Mouse (Mus musculus) E14TG2a.4 (cell line): ENCODE results near the gene Lef1.
A peak's percentile ranks its signal among the peaks of the same experiment; 100 is the strongest.

Experiments
- H3K27me3 ChIP-seq: 2 replicates; pipeline ENCODE4 v1.6.1; 2014; ENCODE audit warnings: low read length, control low read depth; ENCODE audit not compliant: insufficient read depth
- H3K36me3 ChIP-seq: 2 replicates; pipeline ENCODE4 v1.6.1; 2014; ENCODE audit warnings: low read length, control low read depth; ENCODE audit not compliant: insufficient read depth
- H3K4me1 ChIP-seq: replicated peaks from 2 replicates; pipeline ENCODE4 v1.6.1; 2014; ENCODE audit warnings: low read depth, low read length, control low read depth
- H3K4me3 ChIP-seq: replicated peaks from 2 replicates; pipeline ENCODE4 v1.5.1; 2014; ENCODE audit warnings: mild to moderate bottlenecking, low read length
- H3K9me3 ChIP-seq: 2 replicates; pipeline ENCODE4 v1.6.1; 2014; ENCODE audit warnings: low read length, control low read depth
- CTCF ChIP-seq: conservative IDR thresholded peaks from 2 replicates; pipeline ENCODE4 v1.5.1; 2014; ENCODE audit warnings: low read length
- NANOG ChIP-seq: IDR thresholded peaks from 2 replicates; pipeline ENCODE4 v1.6.1; 2014; ENCODE audit warnings: borderline replicate concordance, low read length, mixed read lengths
- POU5F1 ChIP-seq: IDR thresholded peaks from 2 replicates; pipeline ENCODE4 v1.6.1; 2014; ENCODE audit warnings: low read length, borderline replicate concordance

Gene Lef1

DNA sequence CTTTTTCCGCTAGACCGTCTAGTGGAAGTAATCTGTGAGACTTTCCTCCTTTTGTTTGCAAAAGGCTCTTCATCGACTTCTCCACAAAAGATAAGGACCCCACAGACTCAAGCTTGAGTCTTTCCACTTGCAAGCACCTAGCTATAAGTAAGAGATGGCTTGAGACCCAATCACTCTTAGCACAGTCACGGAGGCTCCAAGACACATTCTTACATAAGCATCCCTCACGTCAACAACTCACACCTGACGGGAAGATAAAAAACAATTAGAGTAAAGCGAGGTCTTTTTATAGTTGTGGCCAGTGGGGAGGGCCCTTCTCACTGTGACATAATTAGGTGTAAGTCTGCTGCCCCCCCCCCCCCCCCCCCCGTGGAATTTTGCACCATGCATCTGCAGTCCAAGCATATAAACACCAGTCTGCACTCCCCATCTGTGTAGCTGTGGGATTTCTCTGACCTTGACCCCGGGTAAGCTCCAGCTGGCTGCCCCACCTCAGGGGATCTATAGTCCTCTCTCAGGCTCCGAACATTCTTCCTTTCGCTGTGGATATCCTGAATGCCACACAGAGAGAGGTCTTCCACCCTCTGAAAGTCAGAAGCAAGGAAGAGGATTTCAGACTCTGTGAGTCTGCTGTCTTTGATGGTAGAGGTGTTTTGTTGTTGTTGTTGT lies 61.2 kb downstream of the Lef1 start:
- Histone ChIP-seq H3K27me3 (no peaks in the 10 kb centered on the region), H3K9me3 (peaks cover 25% of the 10 kb centered on the region), H3K4me1 (peaks cover 12% of the 10 kb centered on the region), H3K36me3 (peaks cover 16% of the 10 kb centered on the region), H3K4me3 (no peak overlapping the region)
- TF ChIP-seq NANOG (no peak), CTCF (no peak), POU5F1 (no peak)

DNA sequence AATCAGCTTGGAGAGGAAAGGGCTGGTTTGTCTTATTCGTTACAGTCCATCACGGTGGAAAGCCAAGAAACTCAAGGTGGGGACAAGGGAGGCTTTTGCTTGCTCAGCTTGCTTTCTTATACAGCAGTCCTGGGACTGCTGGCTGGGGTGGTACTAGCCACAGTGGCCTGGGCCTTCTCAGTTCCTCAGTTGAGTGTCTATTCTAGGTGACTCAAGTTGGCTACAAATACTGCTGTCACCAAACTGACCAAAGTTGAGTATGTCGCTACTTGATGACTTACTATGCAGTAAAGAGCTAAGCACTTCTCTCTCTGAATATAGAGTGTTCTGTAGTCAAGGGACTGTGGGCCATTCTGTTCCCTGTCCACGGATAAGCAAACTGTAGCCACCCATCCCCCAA lies 62.0 kb downstream of the Lef1 start:
- H3K4me3 ChIP-seq = no peak overlapping the region
- H3K9me3 ChIP-seq = peaks cover 25% of the 10 kb centered on the region
- TF ChIP-seq CTCF (no peak), NANOG (no peak), POU5F1 (no peak)
- H3K27me3 ChIP-seq = no peaks in the 10 kb centered on the region
- peaks cover 8% of the 10 kb centered on the region for H3K36me3 ChIP-seq
- peaks cover 12% of the 10 kb centered on the region for H3K4me1 ChIP-seq

- no peak overlapping the region for H3K4me3 ChIP-seq
- peaks cover 4% of the 10 kb centered on the region; the same call in 1 of the 2 replicates for H3K27me3 ChIP-seq
- 0 out of 2 replicates have a peak, but pooled peaks cover 6% of the 10 kb centered on the region for H3K9me3 ChIP-seq
- peaks cover 13% of the 10 kb centered on the region for H3K36me3 ChIP-seq
- H3K4me1 ChIP-seq = peaks cover 55% of the 10 kb centered on the region
- TF ChIP-seq NANOG (no peak), POU5F1 (no peak), CTCF (no peak)
Measured at GRCm38 (mm10) chr3:131181006-131181405, 70.7 kb downstream of the Lef1 start.

DNA sequence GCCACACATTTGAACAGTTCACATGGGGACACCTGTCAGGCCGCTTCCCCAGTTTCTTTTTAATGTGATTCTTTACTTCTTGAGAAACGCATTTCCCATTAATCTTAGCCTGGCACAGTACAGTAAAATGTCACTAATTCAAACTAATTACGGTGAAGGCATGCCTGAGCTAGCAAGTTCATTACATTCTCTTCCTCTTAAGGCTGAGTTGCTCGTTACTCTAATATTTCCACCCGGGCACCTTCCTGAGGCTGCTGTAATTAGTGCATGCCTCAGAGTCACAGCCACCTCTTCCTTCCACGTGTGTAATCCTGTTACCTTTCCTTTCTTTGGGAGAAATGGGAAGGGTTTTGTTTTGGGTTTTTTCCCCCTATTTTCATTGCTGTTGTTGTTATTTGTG lies 71.9 kb downstream of the Lef1 start:
- peaks cover 22% of the 10 kb centered on the region for H3K36me3 ChIP-seq
- H3K4me1 ChIP-seq = peaks cover 55% of the 10 kb centered on the region
- no peak overlapping the region for H3K4me3 ChIP-seq
- peaks cover 4% of the 10 kb centered on the region; the same call in 1 of the 2 replicates for H3K27me3 ChIP-seq
- H3K9me3 ChIP-seq = 0 out of 2 replicates have a peak, but pooled peaks cover 6% of the 10 kb centered on the region
- TF ChIP-seq NANOG (no peak), CTCF (no peak), POU5F1 (no peak)

- Histone ChIP-seq H3K4me3 (no peak overlapping the region), H3K4me1 (peaks cover 57% of the 10 kb centered on the region), H3K9me3 (no peaks in the 10 kb centered on the region), H3K36me3 (peaks cover 50% of the 10 kb centered on the region), H3K27me3 (no peaks in the 10 kb centered on the region)
- no peak for TF ChIP-seq CTCF
- no peak for TF ChIP-seq POU5F1
Measured at GRCm38 (mm10) chr3:131186193-131186592, 75.9 kb downstream of the Lef1 start.

- Histone ChIP-seq H3K9me3 (no peaks in the 10 kb centered on the region), H3K36me3 (peaks cover 77% of the 10 kb centered on the region), H3K4me3 (no peak overlapping the region), H3K4me1 (peaks cover 46% of the 10 kb centered on the region), H3K27me3 (peaks cover 2% of the 10 kb centered on the region; the same call in 1 of the 2 replicates)
- TF ChIP-seq CTCF (no peak), NANOG (no peak), POU5F1 (no peak)
Measured at GRCm38 (mm10) chr3:131190239-131190638, 80.0 kb downstream of the Lef1 start.

GRCm38 (mm10) chr3:131190671-131191367 lies 80.5 kb downstream of the Lef1 start:
- no peaks in the 10 kb centered on the region for H3K9me3 ChIP-seq
- peaks cover 80% of the 10 kb centered on the region for H3K36me3 ChIP-seq
- peaks cover 2% of the 10 kb centered on the region; the same call in 1 of the 2 replicates for H3K27me3 ChIP-seq
- TF ChIP-seq POU5F1 (no peak), NANOG (no peak), CTCF (no peak)
- peaks cover 52% of the 10 kb centered on the region for H3K4me1 ChIP-seq
- H3K4me3 ChIP-seq = peak overlapping the region; percentile 41

GRCm38 (mm10) chr3:131191454-131191853 lies 81.2 kb downstream of the Lef1 start:
- Histone ChIP-seq H3K4me1 (peaks cover 54% of the 10 kb centered on the region), H3K4me3 (peak overlapping the region; percentile 41; the same call in 1 of the 2 replicates), H3K9me3 (no peaks in the 10 kb centered on the region), H3K27me3 (peaks cover 2% of the 10 kb centered on the region; the same call in 1 of the 2 replicates), H3K36me3 (peaks cover 82% of the 10 kb centered on the region)
- TF ChIP-seq CTCF (no peak), POU5F1 (no peak), NANOG (no peak)
